Mouse (Mus musculus) megakaryocyte, embryonic 14.5 days (primary cell): ENCODE results near the gene Nrp2.

ENCODE experiments used
- FLI1 ChIP-seq: IDR thresholded peaks from 2 replicates; pipeline ENCODE4 v1.6.1; 2012; ENCODE audit warnings: low read length, inconsistent platforms, mixed read lengths
- GATA1 ChIP-seq: IDR thresholded peaks from 3 replicates; pipeline ENCODE4 v1.6.1; 2012; ENCODE audit warnings: mixed read lengths, low read length, inconsistent platforms, borderline replicate concordance

DNA sequence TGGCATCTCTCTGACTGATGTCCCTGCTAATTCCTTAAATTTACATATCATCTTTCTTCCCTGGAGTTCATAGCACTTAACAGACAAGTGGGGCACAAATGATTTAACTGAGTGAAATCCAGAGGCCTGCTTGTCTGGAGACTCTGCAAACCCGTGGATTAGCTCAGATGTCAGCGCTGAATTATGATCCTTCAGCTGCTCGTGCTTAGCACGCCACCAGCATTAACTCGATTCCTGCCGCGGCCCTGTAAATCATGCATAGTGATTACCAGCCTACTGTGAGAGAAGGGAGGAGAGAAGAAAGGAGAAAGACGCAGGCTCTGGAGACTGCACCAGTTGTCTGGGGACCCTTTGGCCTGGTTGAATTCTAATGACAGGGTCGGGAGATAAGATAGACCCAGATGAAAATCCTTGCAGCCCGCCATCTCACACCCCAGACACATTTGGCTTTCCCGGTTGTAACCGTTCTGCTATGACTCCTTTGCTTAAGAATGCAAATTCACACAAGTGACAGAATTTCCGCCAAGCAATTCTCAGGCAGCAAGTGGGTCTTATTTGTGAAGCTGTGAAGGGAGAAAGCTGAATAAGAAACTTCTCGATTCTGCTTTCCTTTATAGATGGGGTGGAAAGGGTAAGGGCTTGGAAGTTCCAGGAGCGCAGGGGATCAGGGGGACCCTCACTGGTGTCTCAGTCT lies 77.1 kb downstream of the Nrp2 start:
- TF ChIP-seq GATA1, result no peak
- TF ChIP-seq FLI1, result no peak
